Comparison of ENCODE assay signal across 9 mouse cellular contexts in the genomic region with DNA sequence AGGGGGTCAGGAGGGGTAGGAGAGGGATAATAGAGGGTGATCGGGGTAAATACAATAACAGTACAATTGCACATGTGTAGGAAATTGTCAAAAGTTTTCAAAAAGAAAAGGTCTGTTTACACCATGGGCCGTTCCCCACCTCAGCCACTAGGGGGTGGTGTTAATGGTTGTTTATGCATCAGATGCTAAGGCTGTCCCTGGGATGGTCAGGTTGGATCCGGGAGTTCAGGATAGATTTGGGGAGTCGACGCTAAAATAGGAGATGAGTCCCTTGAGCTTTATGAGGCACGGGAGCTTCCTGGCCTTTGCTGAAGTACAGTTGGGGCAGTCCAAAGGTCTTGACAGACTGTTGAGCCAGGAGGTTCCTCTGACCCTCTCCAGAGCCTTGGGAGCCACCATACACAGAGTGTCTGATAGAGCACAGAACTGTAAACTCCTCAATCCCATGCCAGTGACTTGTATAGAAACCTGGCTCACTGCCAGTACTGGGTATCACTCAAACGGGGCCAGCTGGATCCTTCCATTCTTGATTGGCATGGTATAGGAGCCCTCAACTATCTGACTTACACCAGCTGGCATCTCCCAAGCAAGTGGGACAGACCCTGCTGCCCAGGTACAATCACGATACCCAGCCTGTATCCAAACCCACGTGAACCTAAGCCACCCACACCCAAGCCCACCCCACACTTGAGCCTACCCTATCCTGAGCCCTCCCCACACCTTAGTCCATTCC.
DNase-seq lines count a peak whose midpoint lies in the region; ATAC-seq and TF ChIP-seq lines count a peak whose summit lies in the region.
"Had no signal": no experiment of that assay in that cellular context is flagged by ENCODE, and none has a peak within 500 bp of the region (broad histone marks: within the 10 kb centered on the region; RNA-seq: fewer than 3 reads in every experiment).

No protein-coding gene starts in this region.

- WGBS in lung, adult 2 months = 56% methylated on average over 9 of the region's 9 CpGs

- H3K4me1 ChIP-seq in lung, adult 2 months (ENCODE audit: control insufficient read depth, insufficient read depth, low read length) = no peaks in the 10 kb centered on the region
- H3K4me1 ChIP-seq: liver, embryonic 13.5 days had no signal

- DNase-seq in adrenal gland, adult 18-20 months (ENCODE audit: low spot score in 2 of 2) = peak; percentile 6 to 20
- no peak for DNase-seq in adrenal gland, adult 8-10 months
- DNase-seq in lung, adult 2 months = peak; percentile 3
- DNase-seq in lung, adult 18-20 months = no peak
- peak; percentile 54 to 55 for DNase-seq in cerebellum, adult 18-20 months
- no peak for DNase-seq in right cerebral cortex, adult 18-20 months
- DNase-seq in urinary bladder, adult 2 months (ENCODE audit: low spot score) = no peak
- DNase-seq: liver, embryonic 13.5 days had no signal

- no peak overlapping the region for H3K4me3 ChIP-seq in lung, adult 2 months (replicated peaks; ENCODE audit: extremely low read depth, low read depth, low read length)
- H3K4me3 ChIP-seq: liver, embryonic 13.5 days had no signal

- TF ChIP-seq CTCF in lung, adult 2 months (IDR thresholded peaks at IDR 0.05; ENCODE audit: insufficient read depth, low read length) = peak; percentile 58; the same call in 1 of the 2 replicates

- no peak for TF ChIP-seq POLR2A in lung, adult 2 months (IDR thresholded peaks at IDR 0.05; ENCODE audit: borderline replicate concordance, extremely low read depth, low read depth, low read length)

- peak; percentile 49; the same call in 1 of the 2 replicates for ATAC-seq in megakaryocyte, adult 5-6 weeks (ENCODE audit: poor library complexity, severe bottlenecking)

Comparison
In these comparisons a context has a peak if more than half of its experiments do, and no peak if none do; other contexts are left out.
1. DNase-seq: peak in adrenal gland, adult 18-20 months (2 of 2), lung, adult 2 months (single experiment) and cerebellum, adult 18-20 months (2 of 2); none in adrenal gland, adult 8-10 months (single experiment), lung, adult 18-20 months (0 of 2), right cerebral cortex, adult 18-20 months (single experiment) and urinary bladder, adult 2 months (single experiment).